Mouse (Mus musculus) CH12.LX (cell line): ENCODE data around the gene 1700020A23Rik.

Experiments
- CTCF ChIP-seq, 2 experiments: IDR thresholded peaks in 1 of 2; conservative IDR thresholded peaks in 1 of 2; 2 replicates each; pipeline ENCODE4 v1.5.1; 2011 to 2012; ENCODE audit warnings: low read depth in 2 of 2, low read length in 2 of 2, improper control_type of control experiment in 1 of 2, inconsistent platforms in 1 of 2, mild to moderate bottlenecking in 1 of 2, moderate library complexity in 1 of 2
- EP300 ChIP-seq: IDR thresholded peaks from 2 replicates; pipeline ENCODE4 v1.6.1; 2011; ENCODE audit warnings: low read length, improper control_type of control experiment
- ETS1 ChIP-seq: conservative IDR thresholded peaks from 2 replicates; pipeline ENCODE4 v1.6.1; 2012; ENCODE audit warnings: low read depth, mild to moderate bottlenecking, inconsistent platforms, low read length, improper control_type of control experiment, moderate library complexity
- NELFE ChIP-seq: IDR thresholded peaks from 2 replicates; pipeline ENCODE4 v1.6.1; 2011; ENCODE audit warnings: low read depth, low read length, improper control_type of control experiment
- POLR2A ChIP-seq: IDR thresholded peaks from 2 replicates; pipeline ENCODE4 v1.6.1; 2011; ENCODE audit warnings: low read depth, mild to moderate bottlenecking, improper control_type of control experiment, low read length
- ZKSCAN1 ChIP-seq: IDR thresholded peaks from 2 replicates; pipeline ENCODE4 v1.6.1; 2012; ENCODE audit warnings: low read depth, inconsistent platforms, low read length, improper control_type of control experiment, borderline replicate concordance
- ZNF384 ChIP-seq: IDR thresholded peaks from 2 replicates; pipeline ENCODE4 v1.6.1; 2012; ENCODE audit warnings: low read depth, low read length, improper control_type of control experiment, inconsistent platforms

DNA sequence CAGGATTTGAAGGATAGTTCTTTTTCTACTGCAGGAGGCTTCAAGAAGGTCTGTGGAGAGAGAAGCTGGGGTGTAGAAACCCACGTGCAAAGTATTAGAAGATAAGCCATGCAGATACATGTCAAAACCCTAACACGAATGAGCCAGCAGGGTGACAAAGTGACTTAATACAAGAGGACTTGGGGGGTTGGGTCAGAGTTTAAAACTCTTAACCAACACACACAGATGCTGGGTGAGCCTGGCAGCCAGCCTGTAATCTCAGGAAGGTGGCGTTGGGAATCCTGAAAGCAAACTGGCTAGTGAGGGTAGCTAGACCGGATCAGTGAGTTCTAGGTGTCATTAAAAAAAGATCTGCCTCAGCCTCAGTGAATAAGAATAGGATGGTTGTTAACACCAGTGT, 37.7 kb upstream of the 1700020A23Rik start:
- TF ChIP-seq ZNF384 (no peak), POLR2A (no peak), CTCF (conservative IDR thresholded peaks at IDR 0.05 in 1 of 2, IDR thresholded peaks at IDR 0.05 in 1 of 2; ENCODE audit: low read depth in 2 of 2, low read length in 2 of 2) (no peak), ETS1 (no peak), NELFE (no peak), EP300 (no peak), ZKSCAN1 (no peak)
